Mouse (Mus musculus) small intestine, adult 2 months (tissue): ENCODE measurements around the gene Acap2.

ENCODE experiments used
- CTCF ChIP-seq: fragments of 200-500 bp; IDR thresholded peaks from 2 replicates; pipeline ENCODE4 v1.5.1; 2012; ENCODE audit warnings: low read depth, mild to moderate bottlenecking, control low read depth, inconsistent platforms, low read length, moderate library complexity, mixed read lengths; ENCODE audit not compliant: insufficient replicate concordance, insufficient read length; ENCODE audit errors: extremely low read depth
- POLR2A ChIP-seq: fragments of 200-500 bp; IDR thresholded peaks from 2 replicates; pipeline ENCODE4 v1.6.1; 2012; ENCODE audit warnings: low read depth, mild to moderate bottlenecking, control low read depth, inconsistent platforms, low read length, moderate library complexity

GRCm38 (mm10) chr16:31071731-31072130, 129.3 kb downstream of the Acap2 start:
- TF ChIP-seq CTCF = no peak
- TF ChIP-seq POLR2A = no peak
